Mouse (Mus musculus) liver, embryonic 14.5 days (tissue): ENCODE data around the gene Myl10. TPM values are rescaled to one million over a fixed set of nuclear protein-coding genes. Genes with fewer than 3 reads are reported as not detected.

ENCODE experiments used
- ATAC-seq: fragments of 200-750 bp; cut with Nextera tagmentation; 2 replicates; pipeline ENCODE4 v1.8.0; 2017; ENCODE audit warnings: moderate number of reproducible peaks, mild to moderate bottlenecking, moderate library complexity; ENCODE audit not compliant: insufficient read depth
- DNase-seq, 3 experiments: peaks; one replicate each; pipeline ENCODE4 v3.0.0-alpha.2; 2012 to 2013; ENCODE audit warnings: low read depth in 3 of 3, low spot score in 3 of 3
- H3K27ac ChIP-seq: fragments of 300-500 bp; sonication (generic); 2 replicates; pipeline ENCODE4 v1.5.1; 2014; ENCODE audit warnings: moderate library complexity, mild to moderate bottlenecking, control low read depth, inconsistent platforms
- H3K27me3 ChIP-seq: fragments of 300-500 bp; sonication (generic); 2 replicates; pipeline ENCODE4 v1.6.1; 2014; ENCODE audit warnings: mild to moderate bottlenecking, low read length, moderate library complexity; ENCODE audit not compliant: control insufficient read depth, insufficient read depth
- H3K36me3 ChIP-seq: fragments of 300-500 bp; sonication (generic); replicated peaks from 2 replicates; pipeline ENCODE4 v1.6.1; 2014; ENCODE audit warnings: low read depth; ENCODE audit not compliant: control insufficient read depth, insufficient read depth
- H3K4me1 ChIP-seq, 2 experiments: fragments of 200-500 bp in 1 of 2; fragments of 300-500 bp in 1 of 2; sonication (generic) in 1 of 2; replicated peaks; 2 replicates each; pipeline ENCODE4 v1.6.1; 2012 to 2014; ENCODE audit warnings: antibody characterized with exemption in 1 of 2, inconsistent platforms in 1 of 2, low read length in 1 of 2; ENCODE audit not compliant: control insufficient read depth in 2 of 2, insufficient read depth in 2 of 2
- H3K4me2 ChIP-seq: fragments of 300-500 bp; sonication (generic); 2 replicates; pipeline ENCODE4 v1.6.1; 2014; ENCODE audit warnings: low read depth, mild to moderate bottlenecking, control low read depth, moderate library complexity
- H3K4me3 ChIP-seq, 2 experiments: fragments of 200-500 bp in 1 of 2; fragments of 300-500 bp in 1 of 2; sonication (generic) in 1 of 2; 2 replicates each; pipeline ENCODE4 v1.5.1; 2012 to 2014; ENCODE audit warnings: low read depth in 2 of 2, low read length in 2 of 2, mild to moderate bottlenecking in 2 of 2, control low read depth in 1 of 2, inconsistent platforms in 1 of 2, moderate library complexity in 1 of 2; ENCODE audit not compliant: insufficient read depth in 1 of 2
- H3K9ac ChIP-seq: fragments of 300-500 bp; sonication (generic); replicated peaks from 2 replicates; pipeline ENCODE4 v1.6.1; 2014; ENCODE audit warnings: mild to moderate bottlenecking, control low read depth, moderate library complexity
- H3K9me3 ChIP-seq: fragments of 300-500 bp; sonication (generic); 2 replicates; pipeline ENCODE4 v1.6.1; 2016; ENCODE audit warnings: low read length, mixed read lengths; ENCODE audit not compliant: control insufficient read depth
- CTCF ChIP-seq: IDR thresholded peaks from 2 replicates; pipeline ENCODE4 v1.5.1; 2016; ENCODE audit warnings: antibody characterized with exemption, low read depth, control low read depth
- EP300 ChIP-seq: IDR thresholded peaks from 2 replicates; pipeline ENCODE4 v1.6.1; 2016; ENCODE audit warnings: antibody characterized with exemption, low read depth
- WGBS: fragments of 180-500 bp; shearing (Covaris S2); extraction: QIAGEN DNeasy Blood & Tissue Kit; methylation state at CpG from one replicate; pipeline ENCODE4 v1.1.7; 2014; ENCODE audit not compliant: insufficient replicate concordance; 5-methylcytosine and 5-hydroxymethylcytosine counted together
- polyA plus RNA-seq, 2 experiments: library from polyadenylated mRNA; depleted of rRNA in 1 of 2; stranded (reverse) in 1 of 2; unstranded in 1 of 2; fragments of >200 nt; fragmentation: Nextera tagmentation in 1 of 2; extraction: Ambion mirVana in 1 of 2; gene quantifications; 2 replicates each; pipeline versions ENCODE4 v1.2.1 to v1.2.3; 2012 to 2014

Myl10 gene
- polyA plus RNA-seq, 2 experiments, result not detected

- H3K36me3 ChIP-seq, result no peaks in the 10 kb centered on the region
- TF ChIP-seq EP300, result no peak
- TF ChIP-seq CTCF, result no peak
- ATAC-seq (no peak), DNase-seq (no peak)
- no peaks in the 10 kb centered on the region for H3K9me3 ChIP-seq
- H3K9ac ChIP-seq, result no peak overlapping the region
- no peaks in the 10 kb centered on the region for H3K27me3 ChIP-seq
- WGBS, result 52% methylated on average over 12 of the region's 12 CpGs
- H3K4me3 ChIP-seq, result no peak overlapping the region
- no peak overlapping the region for H3K27ac ChIP-seq
- H3K4me2 ChIP-seq, result no peak overlapping the region
- no peaks in the 10 kb centered on the region for H3K4me1 ChIP-seq
These were observed 15.2 kb downstream of the Myl10 start for GRCm38 (mm10) chr5:136708116-136708515.

GRCm38 (mm10) chr5:136710742-136711141 lies 17.8 kb downstream of the Myl10 start:
- Histone ChIP-seq H3K4me2 (no peak overlapping the region), H3K9me3 (no peaks in the 10 kb centered on the region), H3K27ac (no peak overlapping the region), H3K9ac (no peak overlapping the region), H3K4me3 (no peak overlapping the region), H3K27me3 (no peaks in the 10 kb centered on the region; the same call in 1 of the 2 replicates), H3K4me1 (no peaks in the 10 kb centered on the region), H3K36me3 (no peaks in the 10 kb centered on the region)
- ATAC-seq (no peak), DNase-seq (no peak)
- no peak for TF ChIP-seq EP300
- no peak for TF ChIP-seq CTCF
- WGBS, result 52% methylated on average over 4 of the region's 4 CpGs

- TF ChIP-seq EP300 (no peak), CTCF (no peak)
- Histone ChIP-seq H3K9ac (no peak overlapping the region), H3K4me1 (no peaks in the 10 kb centered on the region), H3K27ac (no peak overlapping the region), H3K9me3 (no peaks in the 10 kb centered on the region), H3K27me3 (no peaks in the 10 kb centered on the region; the same call in 1 of the 2 replicates), H3K4me3 (no peak overlapping the region), H3K4me2 (no peak overlapping the region), H3K36me3 (no peaks in the 10 kb centered on the region)
- ATAC-seq, result no peak
- WGBS, result 30% methylated on average over 32 of the region's 32 CpGs
- no peak for DNase-seq
These were observed 21.4 kb downstream of the Myl10 start for GRCm38 (mm10) chr5:136714232-136714875.

- 17% methylated on average over 11 of the region's 11 CpGs for WGBS
- Histone ChIP-seq H3K9me3 (no peaks in the 10 kb centered on the region), H3K27me3 (no peaks in the 10 kb centered on the region; the same call in 1 of the 2 replicates), H3K36me3 (no peaks in the 10 kb centered on the region), H3K4me3 (no peak overlapping the region), H3K4me1 (no peaks in the 10 kb centered on the region), H3K27ac (no peak overlapping the region), H3K9ac (no peak overlapping the region), H3K4me2 (no peak overlapping the region)
- ATAC-seq, result no peak
- DNase-seq, result no peak
- TF ChIP-seq EP300 (no peak), CTCF (peak; percentile 66)
These were observed 21.9 kb downstream of the Myl10 start for GRCm38 (mm10) chr5:136714879-136715278.

GRCm38 (mm10) chr5:136716696-136717572 lies 24.0 kb downstream of the Myl10 start:
- no peak for TF ChIP-seq CTCF
- TF ChIP-seq EP300, result no peak
- Histone ChIP-seq H3K9ac (no peak overlapping the region), H3K36me3 (no peaks in the 10 kb centered on the region), H3K27me3 (no peaks in the 10 kb centered on the region; the same call in 1 of the 2 replicates), H3K4me3 (no peak overlapping the region), H3K4me2 (no peak overlapping the region), H3K4me1 (no peaks in the 10 kb centered on the region), H3K9me3 (no peaks in the 10 kb centered on the region), H3K27ac (no peak overlapping the region)
- WGBS, result 34% methylated on average over 10 of the region's 10 CpGs
- ATAC-seq, result no peak
- DNase-seq, result no peak
